Mouse (Mus musculus): ENCODE measurements around the gene Serinc5. TPM values are rescaled to one million over a fixed set of nuclear protein-coding genes. Genes with fewer than 3 reads are reported as not detected.

The Serinc5 gene
- polyA plus RNA-seq, 1 experiment from 2014 or later, result 15.4 TPM

DNA sequence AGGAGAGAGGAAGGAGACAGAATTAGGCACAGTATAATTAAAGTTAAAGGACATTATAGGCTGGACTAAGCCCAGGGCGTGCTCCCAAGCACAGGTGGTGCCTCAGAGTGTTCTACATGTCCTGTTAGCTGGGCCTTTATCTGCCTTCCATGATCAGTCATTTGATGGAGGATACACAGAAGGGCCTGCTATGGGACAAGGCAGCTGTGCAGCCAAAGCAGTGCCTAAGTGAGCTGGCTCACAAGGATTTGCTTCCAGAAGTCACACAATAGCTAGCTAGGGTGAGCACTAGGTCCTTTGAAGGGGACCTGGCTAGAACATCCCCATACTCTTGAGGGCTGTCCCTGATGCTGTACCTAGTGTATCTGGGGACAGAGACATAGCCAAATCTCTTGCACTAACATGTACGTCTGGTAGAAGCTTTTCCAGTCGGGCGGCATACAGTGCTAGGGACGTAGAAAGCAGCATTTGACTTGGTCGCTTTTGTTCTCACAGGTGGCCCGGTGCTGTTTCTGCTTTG lies 94.2 kb downstream of the Serinc5 start:
- peaks cover 23% of the 10 kb centered on the region for H3K36me3 ChIP-seq
- ATAC-seq (ENCODE audit: insufficient number of reproducible peaks, low FRiP score), result no peak
- H3K9me3 ChIP-seq (replicated peaks), result no peaks in the 10 kb centered on the region
- H3K4me1 ChIP-seq (replicated peaks), result no peaks in the 10 kb centered on the region
- H3K4me2 ChIP-seq, result no peak overlapping the region
- H3K27ac ChIP-seq (ENCODE audit: poor library complexity, severe bottlenecking), result no peak overlapping the region
- 90% methylated on average over 7 of the region's 7 CpGs for WGBS
- H3K4me3 ChIP-seq, result no peak overlapping the region
- H3K27me3 ChIP-seq (replicated peaks), result no peaks in the 10 kb centered on the region
- H3K9ac ChIP-seq, result no peak overlapping the region

DNA sequence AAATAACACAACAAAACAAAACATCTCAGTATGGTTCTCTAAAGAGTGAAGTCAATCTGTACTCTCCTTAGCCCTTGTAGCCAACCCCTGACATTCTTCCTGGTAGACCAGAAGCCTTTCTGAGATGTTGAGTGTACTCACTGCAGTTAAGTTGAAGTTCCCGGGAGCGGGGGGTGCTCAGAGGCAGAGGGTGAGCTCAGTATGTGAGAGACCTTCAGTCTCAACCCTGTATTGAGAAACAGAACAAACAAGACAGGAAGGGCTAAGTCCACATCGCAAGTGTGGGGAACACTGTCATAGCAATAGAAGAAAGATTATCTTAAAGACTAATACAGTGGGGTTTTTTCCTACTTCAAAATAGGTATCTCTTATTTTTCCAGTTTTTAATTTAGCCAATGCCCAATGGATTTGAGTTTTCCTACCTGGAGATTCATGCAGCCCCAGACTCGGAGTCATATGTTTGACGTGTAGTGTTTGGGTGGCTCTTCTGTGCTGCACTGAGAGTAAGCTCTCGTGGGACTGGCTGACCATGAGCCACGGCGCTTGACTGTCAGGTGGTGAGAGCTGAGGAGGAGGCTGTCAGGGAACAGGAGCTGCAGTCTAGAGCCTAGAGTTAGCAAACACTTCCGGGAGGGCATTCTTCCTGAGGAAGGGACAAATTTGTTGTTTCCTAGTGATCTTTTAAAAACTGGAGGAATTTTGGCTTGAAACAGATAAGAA lies 95.6 kb downstream of the Serinc5 start:
- H3K4me3 ChIP-seq, result no peak overlapping the region
- 79% methylated on average over 9 of the region's 9 CpGs for WGBS
- peaks cover 23% of the 10 kb centered on the region for H3K36me3 ChIP-seq
- no peaks in the 10 kb centered on the region for H3K27me3 ChIP-seq (replicated peaks)
- H3K4me1 ChIP-seq (replicated peaks), result no peaks in the 10 kb centered on the region
- ATAC-seq (ENCODE audit: insufficient number of reproducible peaks, low FRiP score), result no peak
- H3K27ac ChIP-seq (ENCODE audit: poor library complexity, severe bottlenecking), result no peak overlapping the region
- no peak overlapping the region for H3K4me2 ChIP-seq
- no peak overlapping the region for H3K9ac ChIP-seq
- H3K9me3 ChIP-seq (replicated peaks), result no peaks in the 10 kb centered on the region

DNA sequence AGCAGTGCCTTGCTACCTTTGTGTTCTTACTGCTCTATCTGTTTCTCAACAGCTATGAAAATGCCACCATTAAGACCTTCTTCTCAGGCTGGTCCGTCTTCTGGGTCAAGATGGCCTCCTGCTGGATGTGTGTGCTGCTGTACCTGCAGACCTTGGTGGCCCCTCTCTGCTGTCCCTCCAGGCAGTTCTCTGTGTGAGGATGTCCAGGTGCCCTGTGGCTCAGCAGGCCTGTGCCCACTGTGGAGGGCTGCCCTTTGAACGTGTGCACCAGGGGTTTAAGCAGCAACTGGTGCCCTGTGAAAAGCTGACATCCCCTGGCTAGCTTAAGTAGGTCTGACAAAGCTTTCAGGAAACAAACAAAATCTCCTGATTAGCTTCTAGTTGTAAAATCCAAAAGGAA lies 97.0 kb downstream of the Serinc5 start:
- no peaks in the 10 kb centered on the region for H3K4me1 ChIP-seq (replicated peaks)
- ATAC-seq (ENCODE audit: insufficient number of reproducible peaks, low FRiP score), result no peak
- no peak overlapping the region for H3K27ac ChIP-seq (ENCODE audit: poor library complexity, severe bottlenecking)
- no peak overlapping the region for H3K9ac ChIP-seq
- 54% methylated on average over 2 of the region's 2 CpGs for WGBS
- no peaks in the 10 kb centered on the region for H3K27me3 ChIP-seq (replicated peaks)
- H3K9me3 ChIP-seq (replicated peaks), result no peaks in the 10 kb centered on the region
- peaks cover 22% of the 10 kb centered on the region for H3K36me3 ChIP-seq
- no peak overlapping the region for H3K4me2 ChIP-seq
- no peak overlapping the region for H3K4me3 ChIP-seq

DNA sequence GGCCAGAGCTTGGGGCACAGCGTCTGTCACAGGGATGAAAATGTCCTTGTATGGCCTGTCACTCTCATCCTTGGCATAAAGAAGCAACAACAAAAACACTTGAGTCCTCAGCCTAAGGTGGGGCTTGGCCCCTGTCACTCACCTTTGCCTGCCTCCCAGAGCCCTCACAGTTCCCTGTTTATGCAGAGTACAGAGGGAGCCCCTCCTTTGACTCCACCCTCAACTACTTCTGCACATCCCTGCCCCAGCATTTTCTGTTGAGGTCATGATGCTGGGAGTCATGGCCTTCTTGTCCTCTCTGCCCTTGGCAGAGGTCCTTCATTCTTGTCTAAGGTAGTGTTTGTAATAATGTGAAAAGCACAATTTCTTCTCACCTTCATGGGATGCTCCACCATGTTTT lies 97.6 kb downstream of the Serinc5 start:
- no peak overlapping the region for H3K9ac ChIP-seq
- H3K4me1 ChIP-seq (replicated peaks), result no peaks in the 10 kb centered on the region
- H3K4me3 ChIP-seq, result no peak overlapping the region
- 89% methylated on average over 1 of the region's 1 CpGs for WGBS
- H3K9me3 ChIP-seq (replicated peaks), result no peaks in the 10 kb centered on the region
- H3K27me3 ChIP-seq (replicated peaks), result no peaks in the 10 kb centered on the region
- H3K4me2 ChIP-seq, result no peak overlapping the region
- peaks cover 20% of the 10 kb centered on the region for H3K36me3 ChIP-seq
- H3K27ac ChIP-seq (ENCODE audit: poor library complexity, severe bottlenecking), result no peak overlapping the region
- no peak for ATAC-seq (ENCODE audit: insufficient number of reproducible peaks, low FRiP score)

DNA sequence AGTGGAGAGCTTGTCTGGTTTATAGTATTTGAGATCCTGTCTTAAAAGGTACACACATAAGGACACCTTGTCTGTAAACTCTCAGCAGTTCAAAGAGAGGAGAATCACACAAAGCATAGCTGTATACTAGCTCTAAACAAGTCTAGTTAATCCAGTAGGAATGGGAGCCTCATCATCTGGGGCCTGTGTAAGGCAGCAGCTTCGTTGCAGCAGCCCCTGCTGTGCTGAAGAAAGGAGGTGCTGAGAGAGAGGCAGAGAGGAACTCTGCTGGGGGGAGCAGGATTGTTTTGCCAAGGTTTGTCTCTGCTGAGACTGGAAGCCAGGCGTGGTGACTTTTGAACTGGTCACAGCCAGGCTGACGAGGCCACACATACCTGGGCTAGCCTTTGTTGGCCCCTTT lies 98.6 kb downstream of the Serinc5 start:
- H3K9me3 ChIP-seq (replicated peaks), result no peaks in the 10 kb centered on the region; the same call in 1 of the 2 replicates
- 50% methylated on average over 3 of the region's 3 CpGs for WGBS
- H3K4me1 ChIP-seq (replicated peaks), result no peaks in the 10 kb centered on the region

DNA sequence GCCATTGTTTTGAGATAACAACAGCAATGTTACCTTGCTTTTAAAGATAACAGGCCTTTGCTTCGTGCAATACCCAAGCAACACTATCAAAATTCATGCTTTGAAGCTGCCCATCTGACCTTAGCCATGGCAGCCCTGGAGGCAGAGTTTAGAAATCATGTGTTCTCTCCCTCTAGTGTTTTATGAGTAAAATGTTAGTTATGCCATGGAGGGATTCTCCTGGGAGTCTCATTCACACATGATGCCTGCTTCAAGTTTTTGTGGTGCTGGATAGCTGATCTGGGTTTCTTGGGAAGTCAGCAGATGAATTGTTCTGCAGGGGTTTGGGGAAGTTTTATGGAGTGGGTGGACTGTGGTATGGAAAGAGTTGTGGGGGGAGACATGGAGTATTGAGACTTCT lies 99.5 kb downstream of the Serinc5 start:
- Histone ChIP-seq H3K9me3 (replicated peaks) (no peaks in the 10 kb centered on the region; the same call in 1 of the 2 replicates), H3K4me2 (no peak overlapping the region), H3K4me3 (no peak overlapping the region), H3K27ac (ENCODE audit: poor library complexity, severe bottlenecking) (no peak overlapping the region), H3K4me1 (replicated peaks) (no peaks in the 10 kb centered on the region), H3K9ac (no peak overlapping the region), H3K36me3 (peaks cover 20% of the 10 kb centered on the region), H3K27me3 (replicated peaks) (no peaks in the 10 kb centered on the region)
- 48% methylated on average over 1 of the region's 1 CpGs for WGBS
- no peak for ATAC-seq (ENCODE audit: insufficient number of reproducible peaks, low FRiP score)

More for the DNA sequence above, 98.6 kb downstream of the Serinc5 start:
- no peak overlapping the region for H3K9ac ChIP-seq
- no peak overlapping the region for H3K27ac ChIP-seq (ENCODE audit: poor library complexity, severe bottlenecking)
- peaks cover 20% of the 10 kb centered on the region for H3K36me3 ChIP-seq
- no peak overlapping the region for H3K4me2 ChIP-seq
- ATAC-seq (ENCODE audit: insufficient number of reproducible peaks, low FRiP score), result no peak
- H3K4me3 ChIP-seq, result no peak overlapping the region
- no peaks in the 10 kb centered on the region for H3K27me3 ChIP-seq (replicated peaks)

DNA sequence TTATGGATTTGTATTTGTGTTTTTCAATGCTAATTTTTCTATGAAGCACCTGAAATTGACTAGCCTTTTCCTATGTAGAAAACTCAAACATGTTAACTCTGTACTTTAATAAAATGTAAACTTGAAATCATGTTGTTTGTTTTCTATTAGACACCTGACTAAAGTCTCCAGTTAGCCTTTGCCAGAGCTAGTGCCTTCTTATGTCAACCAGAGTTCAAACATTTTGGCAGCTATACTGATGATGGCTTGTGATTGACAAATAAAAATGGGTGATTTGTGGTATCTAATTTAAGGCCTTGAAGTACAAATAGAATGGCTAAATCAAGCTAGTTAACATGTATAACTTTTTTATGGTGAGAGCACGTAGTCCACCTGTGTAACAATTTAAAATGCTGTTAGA lies 100.9 kb downstream of the Serinc5 start:
- Histone ChIP-seq H3K4me1 (replicated peaks) (no peaks in the 10 kb centered on the region), H3K9me3 (replicated peaks) (no peaks in the 10 kb centered on the region; the same call in 1 of the 2 replicates), H3K4me3 (no peak overlapping the region), H3K36me3 (peaks cover 12% of the 10 kb centered on the region), H3K27me3 (replicated peaks) (no peaks in the 10 kb centered on the region), H3K27ac (ENCODE audit: poor library complexity, severe bottlenecking) (no peak overlapping the region), H3K9ac (no peak overlapping the region), H3K4me2 (no peak overlapping the region)
- no peak for ATAC-seq (ENCODE audit: insufficient number of reproducible peaks, low FRiP score)
- 92% methylated on average over 1 of the region's 1 CpGs for WGBS

DNA sequence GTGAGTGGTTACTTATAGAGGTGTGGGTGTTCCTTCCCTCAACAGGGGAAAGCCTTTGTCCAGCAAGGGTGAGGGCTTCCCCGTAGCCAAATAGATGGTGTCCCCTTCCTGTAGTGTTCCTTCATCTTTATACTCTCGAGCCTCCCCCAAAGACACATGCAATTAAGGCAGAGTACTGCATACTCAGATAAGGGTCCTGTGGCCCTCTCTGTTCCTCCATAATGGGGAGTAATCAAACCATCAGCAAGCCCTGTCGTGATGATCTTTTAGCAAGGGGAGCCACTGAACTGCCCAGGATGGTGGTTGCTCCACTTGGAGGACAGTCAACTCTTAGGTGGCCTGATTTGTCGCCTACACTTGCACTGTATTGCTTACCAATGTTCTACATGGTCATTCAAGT lies 101.7 kb downstream of the Serinc5 start:
- no peak overlapping the region for H3K4me2 ChIP-seq
- no peak for ATAC-seq (ENCODE audit: insufficient number of reproducible peaks, low FRiP score)
- peaks cover 10% of the 10 kb centered on the region for H3K36me3 ChIP-seq
- H3K9ac ChIP-seq, result no peak overlapping the region
- H3K4me3 ChIP-seq, result no peak overlapping the region
- no peaks in the 10 kb centered on the region for H3K4me1 ChIP-seq (replicated peaks)
- H3K9me3 ChIP-seq (replicated peaks), result no peaks in the 10 kb centered on the region; the same call in 1 of the 2 replicates
- no peak overlapping the region for H3K27ac ChIP-seq (ENCODE audit: poor library complexity, severe bottlenecking)
- 83% methylated on average over 4 of the region's 4 CpGs for whole genome bisulfite sequencing
- H3K27me3 ChIP-seq (replicated peaks), result no peaks in the 10 kb centered on the region

DNA sequence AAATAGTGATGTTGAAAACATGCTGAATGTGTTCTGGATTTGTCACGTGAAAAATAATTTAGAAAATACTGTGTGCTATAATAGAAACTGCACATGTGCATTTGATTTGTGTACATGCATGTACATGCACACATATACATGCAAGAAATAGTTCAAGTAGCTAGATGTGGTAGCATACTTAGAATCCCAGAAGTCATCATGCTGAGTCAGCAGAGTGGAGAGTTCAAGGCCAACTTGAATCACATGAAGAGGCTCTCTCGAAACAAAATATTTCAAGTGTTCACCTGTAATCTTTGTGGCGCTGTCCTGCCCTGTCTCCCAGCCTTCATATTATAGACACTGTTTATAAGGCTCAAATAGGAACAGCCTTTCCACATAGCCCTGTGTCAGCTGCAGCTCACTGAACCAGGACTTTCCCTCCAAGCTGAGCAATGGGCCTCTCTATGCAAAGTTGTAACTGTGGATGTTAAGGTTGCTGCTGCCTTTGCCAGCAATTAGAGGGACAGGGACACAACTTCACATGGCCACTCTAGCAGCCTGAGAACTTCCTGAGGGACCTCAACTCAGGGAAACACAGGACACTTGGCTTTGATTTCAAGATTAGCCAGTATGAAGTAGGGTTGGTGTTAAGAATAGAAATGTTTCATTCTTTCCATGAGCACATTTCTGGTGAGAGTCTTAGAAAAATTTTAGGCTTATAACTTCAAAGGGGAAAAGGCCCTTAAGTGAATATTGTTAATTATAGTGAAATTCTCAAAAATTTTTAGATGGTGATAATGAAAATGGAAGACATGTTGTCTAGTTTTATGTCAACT lies 107.2 kb downstream of the Serinc5 start:
- H3K4me3 ChIP-seq, result no peak overlapping the region
- no peak overlapping the region for H3K27ac ChIP-seq (ENCODE audit: poor library complexity, severe bottlenecking)
- H3K36me3 ChIP-seq, result no peaks in the 10 kb centered on the region
- H3K27me3 ChIP-seq (replicated peaks), result 0 out of 2 replicates have a peak, but pooled peaks cover 5% of the 10 kb centered on the region
- no peak for ATAC-seq (ENCODE audit: insufficient number of reproducible peaks, low FRiP score)
- 79% methylated on average over 3 of the region's 3 CpGs for WGBS
- no peaks in the 10 kb centered on the region; the same call in 1 of the 2 replicates for H3K9me3 ChIP-seq (replicated peaks)
- H3K4me2 ChIP-seq, result no peak overlapping the region
- H3K4me1 ChIP-seq (replicated peaks), result no peaks in the 10 kb centered on the region
- no peak overlapping the region for H3K9ac ChIP-seq

DNA sequence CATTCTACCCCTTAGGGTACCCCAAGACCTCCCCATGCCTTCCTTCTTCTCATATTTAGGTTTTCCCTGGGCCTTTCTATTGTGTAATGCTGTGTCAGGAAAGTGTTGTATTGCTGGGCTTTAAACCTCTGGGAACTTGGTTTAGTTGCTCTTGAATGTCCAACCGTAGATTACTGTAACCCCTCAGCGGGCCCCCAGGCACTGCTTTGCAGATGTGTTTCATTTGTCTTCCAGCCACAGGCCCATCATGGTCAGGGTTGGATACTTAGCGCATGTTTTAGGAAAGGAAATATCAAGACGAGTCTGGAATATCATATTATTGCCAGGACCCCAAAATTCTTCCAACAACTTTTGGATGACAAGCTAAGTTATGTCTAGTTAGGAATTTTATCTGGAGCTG lies 110.1 kb downstream of the Serinc5 start:
- no peak overlapping the region for H3K27ac ChIP-seq (ENCODE audit: poor library complexity, severe bottlenecking)
- no peak overlapping the region for H3K4me2 ChIP-seq
- no peaks in the 10 kb centered on the region for H3K4me1 ChIP-seq (replicated peaks)
- H3K9ac ChIP-seq, result no peak overlapping the region
- H3K27me3 ChIP-seq (replicated peaks), result peaks cover 7% of the 10 kb centered on the region; the same call in 1 of the 2 replicates
- ATAC-seq (ENCODE audit: insufficient number of reproducible peaks, low FRiP score), result no peak
- H3K4me3 ChIP-seq, result no peak overlapping the region
- no peaks in the 10 kb centered on the region for H3K9me3 ChIP-seq (replicated peaks)
- H3K36me3 ChIP-seq, result no peaks in the 10 kb centered on the region
- WGBS, result 83% methylated on average over 4 of the region's 4 CpGs

DNA sequence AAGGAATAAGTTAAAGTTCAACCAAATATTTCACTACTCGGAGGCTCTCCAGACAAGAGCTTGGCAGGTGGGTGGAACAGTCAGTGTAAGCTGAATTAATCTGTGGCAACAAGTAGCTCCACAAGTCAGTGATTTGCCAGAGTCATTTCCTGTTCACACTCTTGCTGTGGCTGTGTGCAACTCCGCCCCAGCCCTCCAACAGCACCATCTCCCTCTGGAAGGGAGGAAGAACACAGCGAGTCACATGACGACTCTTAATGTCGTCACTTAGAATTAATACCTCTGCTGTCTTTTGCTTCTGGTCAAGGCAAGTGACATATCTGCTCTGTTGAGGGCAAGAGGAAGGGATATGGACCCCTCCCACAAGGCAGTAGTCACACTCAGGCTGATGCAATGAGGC lies 111.5 kb downstream of the Serinc5 start:
- no peaks in the 10 kb centered on the region for H3K36me3 ChIP-seq
- no peak overlapping the region for H3K4me2 ChIP-seq
- peaks cover 7% of the 10 kb centered on the region; the same call in 1 of the 2 replicates for H3K27me3 ChIP-seq (replicated peaks)
- no peak overlapping the region for H3K9ac ChIP-seq
- no peaks in the 10 kb centered on the region for H3K4me1 ChIP-seq (replicated peaks)
- H3K4me3 ChIP-seq, result no peak overlapping the region
- H3K27ac ChIP-seq (ENCODE audit: poor library complexity, severe bottlenecking), result no peak overlapping the region
- ATAC-seq (ENCODE audit: insufficient number of reproducible peaks, low FRiP score), result no peak
- 65% methylated on average over 5 of the region's 5 CpGs for WGBS
- H3K9me3 ChIP-seq (replicated peaks), result no peaks in the 10 kb centered on the region
